Mouse (Mus musculus): Measurements from ENCODE around the gene Csrnp3.

DNA sequence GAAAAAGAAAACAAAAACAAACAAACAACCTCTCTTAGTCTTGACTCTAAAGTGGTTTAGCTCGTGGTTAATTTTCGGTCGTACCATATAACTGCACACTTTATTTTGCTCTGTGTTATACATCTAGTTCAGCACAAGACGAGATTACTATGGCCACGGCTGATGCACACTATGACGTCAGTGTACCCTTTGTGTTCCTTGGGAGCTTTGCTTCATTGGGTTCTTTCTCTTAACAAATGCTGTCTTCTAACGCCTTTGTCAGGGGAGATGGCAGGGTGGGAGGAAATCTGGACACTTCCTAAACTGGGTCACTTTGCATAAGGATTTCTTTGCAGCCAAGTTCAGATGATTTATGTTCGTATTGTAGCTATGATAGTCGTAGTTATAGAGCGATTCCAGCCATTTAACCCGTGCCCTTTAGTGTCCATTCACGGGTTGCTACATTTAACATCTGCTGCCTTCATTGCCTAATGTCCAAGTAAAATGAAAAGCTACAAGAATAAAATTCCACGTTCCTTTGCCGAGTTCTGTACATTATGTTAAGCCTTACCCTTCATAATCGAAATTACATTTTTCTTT, 79.9 kb downstream of the Csrnp3 start:
- TF ChIP-seq CTCF (IDR thresholded peaks at IDR 0.05; ENCODE audit: low read depth) (no peak), EP300 (optimal IDR thresholded peaks at IDR 0.05) (no peak)

All from stomach, postnatal 0 days (tissue).